ENCODE assay signal across 14 mouse cellular contexts in the genomic region with DNA sequence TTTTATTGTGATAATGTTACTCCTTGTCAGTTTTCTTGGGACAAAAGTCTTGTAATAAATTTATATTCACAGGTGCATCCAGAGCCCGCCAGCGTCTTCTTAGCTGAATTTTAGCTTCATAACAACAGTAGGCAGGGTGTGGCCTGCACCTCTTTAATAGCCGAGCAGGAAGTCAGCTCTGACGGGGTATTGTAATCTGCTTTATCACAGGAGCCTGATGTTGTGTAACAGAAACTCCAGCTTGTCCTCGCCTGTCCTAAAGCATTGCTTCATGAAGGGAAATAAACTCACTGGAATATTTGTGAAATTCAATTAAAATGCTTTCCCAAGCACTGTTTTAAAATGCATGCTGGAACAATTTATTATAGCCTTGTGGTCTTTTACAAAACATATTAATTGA. TPM values are rescaled to one million over a fixed set of nuclear protein-coding genes. Genes with fewer than 3 reads are reported as not detected.
DNase-seq lines count a peak whose midpoint lies in the region; ATAC-seq and TF ChIP-seq lines count a peak whose summit lies in the region.
"Had no signal": no experiment of that assay in that cellular context is flagged by ENCODE, and none has a peak within 500 bp of the region (broad histone marks: within the 10 kb centered on the region; RNA-seq: fewer than 3 reads in every experiment).

No protein-coding gene starts in this region.

- TF ChIP-seq CTCF in left cerebral cortex, adult 2 months (IDR thresholded peaks at IDR 0.05), result no peak

- no peaks in the 10 kb centered on the region for H3K9me3 ChIP-seq in intestine, embryonic 15.5 days
- no peaks in the 10 kb centered on the region for H3K9me3 ChIP-seq in neural tube, embryonic 15.5 days (replicated peaks)
- H3K9me3 ChIP-seq: heart, embryonic 15.5 days; liver, embryonic 13.5 days; midbrain, embryonic 10.5 days; stomach, embryonic 15.5 days had no signal

- no peaks in the 10 kb centered on the region for H3K4me1 ChIP-seq in intestine, embryonic 15.5 days (replicated peaks)
- H3K4me1 ChIP-seq in neural tube, embryonic 15.5 days, result no peaks in the 10 kb centered on the region
- H3K4me1 ChIP-seq: heart, embryonic 15.5 days; stomach, embryonic 15.5 days had no signal

- no peak overlapping the region for H3K9ac ChIP-seq in intestine, embryonic 15.5 days
- no peak overlapping the region for H3K9ac ChIP-seq in neural tube, embryonic 15.5 days (replicated peaks)
- H3K9ac ChIP-seq: heart, embryonic 15.5 days; liver, embryonic 13.5 days; stomach, embryonic 15.5 days had no signal

- no peak for DNase-seq in left cerebral cortex, adult 2 months (ENCODE audit: extremely low spot score in 1 of 2, low spot score in 2 of 2)
- DNase-seq in left cerebral cortex, postnatal 4 days, result no peak
- DNase-seq in layer of hippocampus, postnatal 10 days (ENCODE audit: low spot score in 2 of 2), result no peak
- DNase-seq: cerebellum, adult 11-12 months; liver, embryonic 13.5 days had no signal

- 65% methylated on average over 5 of the region's 5 CpGs for WGBS in intestine, embryonic 15.5 days
- 63% methylated on average over 5 of the region's 5 CpGs for WGBS in neural tube, embryonic 15.5 days

- no peak overlapping the region for H3K4me3 ChIP-seq in left cerebral cortex, adult 2 months
- H3K4me3 ChIP-seq in intestine, embryonic 15.5 days (replicated peaks), result no peak overlapping the region
- no peak overlapping the region for H3K4me3 ChIP-seq in neural tube, embryonic 15.5 days (replicated peaks)
- H3K4me3 ChIP-seq: heart, embryonic 15.5 days; liver, embryonic 13.5 days; midbrain, embryonic 10.5 days; myocyte; stomach, embryonic 15.5 days had no signal

- H3K27me3 ChIP-seq in intestine, embryonic 15.5 days (replicated peaks), result no peaks in the 10 kb centered on the region
- H3K27me3 ChIP-seq in neural tube, embryonic 15.5 days (replicated peaks), result no peaks in the 10 kb centered on the region
- H3K27me3 ChIP-seq: heart, embryonic 15.5 days; liver, embryonic 13.5 days; stomach, embryonic 15.5 days had no signal

- peak overlapping the region; percentile 58; the same call in 1 of the 2 replicates for H3K27ac ChIP-seq in left cerebral cortex, adult 2 months
- H3K27ac ChIP-seq in intestine, embryonic 15.5 days, result no peak overlapping the region
- H3K27ac ChIP-seq in neural tube, embryonic 15.5 days (replicated peaks), result no peak overlapping the region
- H3K27ac ChIP-seq: heart, embryonic 15.5 days; liver, embryonic 13.5 days; midbrain, embryonic 10.5 days; stomach, embryonic 15.5 days had no signal

- peak; percentile 86 for ATAC-seq in CD4-positive, CD25-positive, alpha-beta regulatory T cell, adult 4 months
- ATAC-seq in activated CD4-positive, CD25-positive, alpha-beta regulatory T cell, adult 4 months, result peak; percentile 92
- ATAC-seq in intestine, embryonic 15.5 days, result 0 out of 2 replicates have a peak, but pooled peaks have one; percentile 43
- no peak for ATAC-seq in frontal cortex, adult (ENCODE audit: low TSS enrichment)
- no peak for ATAC-seq in neural tube, embryonic 15.5 days (ENCODE audit: low FRiP score)

- no peak overlapping the region for H3K4me2 ChIP-seq in intestine, embryonic 15.5 days (replicated peaks)
- H3K4me2 ChIP-seq in neural tube, embryonic 15.5 days, result no peak overlapping the region
- H3K4me2 ChIP-seq: heart, embryonic 15.5 days; liver, embryonic 13.5 days; stomach, embryonic 15.5 days had no signal

- H3K36me3 ChIP-seq in intestine, embryonic 15.5 days, result no peaks in the 10 kb centered on the region
- H3K36me3 ChIP-seq in neural tube, embryonic 15.5 days, result peaks cover 15% of the 10 kb centered on the region; the same call in 1 of the 2 replicates
- H3K36me3 ChIP-seq: stomach, embryonic 15.5 days had no signal

- intact Hi-C loops in left cerebral cortex, adult 2 months (cut with DNase I), result loop anchor here (5.0 kb wide), 1 partner anchor 61 kb away; no protein-coding TSS in a partner anchor
- intact Hi-C loops in left cerebral cortex, postnatal 4 days (cut with DNase I), result no loop called here

RNA-seq across cellular contexts. Expression of a gene that starts 35.7 kb away (rescaled TPM):
- 10 to 100 TPM; 13.1 to 13.2 TPM for total RNA-seq in left cerebral cortex, adult 2 months (2021)
- 1 to 10 TPM; 3.2 to 3.7 TPM for total RNA-seq in left cerebral cortex, postnatal 4 days (2021)
- polyA plus RNA-seq in CD4-positive, CD25-positive, alpha-beta regulatory T cell, adult 4 months (2017; shearing (Covaris generic)), result 1 to 10 TPM; 2.9 to 3.1 TPM
- polyA plus RNA-seq in activated CD4-positive, CD25-positive, alpha-beta regulatory T cell, adult 4 months (2017; shearing (Covaris generic)), result 1 to 10 TPM; 4.5 to 4.6 TPM
- 0.83 and 1.0 TPM in 2 replicates for polyA plus RNA-seq in intestine, embryonic 15.5 days (2015; fragmentation: Nextera tagmentation; extraction: Ambion mirVana)
- polyA plus RNA-seq in neural tube, embryonic 15.5 days (2015; fragmentation: Nextera tagmentation; extraction: Ambion mirVana), result 0.63 and 1.3 TPM in 2 replicates
- 10 to 100 TPM; 16.4 to 17.2 TPM for total RNA-seq in layer of hippocampus, postnatal 10 days (2021)

RNA-seq across cellular contexts. Expression of a gene that starts 38.2 kb away (rescaled TPM):
- total RNA-seq in left cerebral cortex, adult 2 months (2021), result 10 to 100 TPM; 26.3 to 31.5 TPM
- total RNA-seq in left cerebral cortex, postnatal 4 days (2021), result 10 to 100 TPM; 38.3 to 41.6 TPM
- 10 to 100 TPM; 64.3 to 69.6 TPM for polyA plus RNA-seq in CD4-positive, CD25-positive, alpha-beta regulatory T cell, adult 4 months (2017; shearing (Covaris generic))
- 10 to 100 TPM; 66.2 to 68.5 TPM for polyA plus RNA-seq in activated CD4-positive, CD25-positive, alpha-beta regulatory T cell, adult 4 months (2017; shearing (Covaris generic))
- 19.5 and 19.9 TPM in 2 replicates for polyA plus RNA-seq in intestine, embryonic 15.5 days (2015; fragmentation: Nextera tagmentation; extraction: Ambion mirVana)
- polyA plus RNA-seq in neural tube, embryonic 15.5 days (2015; fragmentation: Nextera tagmentation; extraction: Ambion mirVana), result 32.5 and 35.8 TPM in 2 replicates
- 10 to 100 TPM; 31.9 to 36.4 TPM for total RNA-seq in layer of hippocampus, postnatal 10 days (2021)

Comparison
In these comparisons a context has a peak if more than half of its experiments do, and no peak if none do; other contexts are left out.
1. ATAC-seq: peak in CD4-positive, CD25-positive, alpha-beta regulatory T cell, adult 4 months (single experiment), activated CD4-positive, CD25-positive, alpha-beta regulatory T cell, adult 4 months (single experiment) and intestine, embryonic 15.5 days (single experiment); none in frontal cortex, adult (single experiment) and neural tube, embryonic 15.5 days (single experiment).